Mouse (Mus musculus) limb, embryonic 14.5 days (tissue): ENCODE measurements around the gene Fgfr2. TPM values are rescaled to one million over a fixed set of nuclear protein-coding genes. Genes with fewer than 3 reads are reported as not detected.

Experiments used
- ATAC-seq: fragments of 200-750 bp; cut with Nextera tagmentation; 2 replicates; pipeline ENCODE4 v1.8.0; 2017; ENCODE audit warnings: low read depth, moderate number of reproducible peaks, moderate TSS enrichment; ENCODE audit not compliant: low FRiP score
- DNase-seq: peaks from one replicate; pipeline ENCODE4 v3.0.0-alpha.2; 2015; ENCODE audit warnings: low spot score
- H3K27ac ChIP-seq: fragments of 300-500 bp; sonication (generic); replicated peaks from 2 replicates; pipeline ENCODE4 v1.5.1; 2014; ENCODE audit warnings: low read depth, mild to moderate bottlenecking, low read length, moderate library complexity, mixed read lengths
- H3K27me3 ChIP-seq: fragments of 300-500 bp; sonication (generic); 2 replicates; pipeline ENCODE4 v1.6.1; 2014; ENCODE audit warnings: low read length, mixed read lengths; ENCODE audit not compliant: control insufficient read depth, insufficient read depth
- H3K36me3 ChIP-seq: fragments of 300-500 bp; sonication (generic); 2 replicates; pipeline ENCODE4 v1.6.1; 2014; ENCODE audit warnings: mild to moderate bottlenecking, low read length, moderate library complexity, mixed read lengths; ENCODE audit not compliant: control insufficient read depth, insufficient read depth
- H3K4me1 ChIP-seq: fragments of 300-500 bp; sonication (generic); 2 replicates; pipeline ENCODE4 v1.6.1; 2014; ENCODE audit warnings: antibody characterized with exemption, low read length, mixed read lengths; ENCODE audit not compliant: control insufficient read depth, insufficient read depth
- H3K4me2 ChIP-seq: fragments of 300-500 bp; sonication (generic); replicated peaks from 2 replicates; pipeline ENCODE4 v1.6.1; 2014; ENCODE audit warnings: low read depth, mild to moderate bottlenecking, low read length, moderate library complexity; ENCODE audit not compliant: severe bottlenecking
- H3K4me3 ChIP-seq: fragments of 300-500 bp; sonication (generic); replicated peaks from 2 replicates; pipeline ENCODE4 v1.5.1; 2014; ENCODE audit warnings: low read length
- H3K9ac ChIP-seq: fragments of 300-500 bp; sonication (generic); 2 replicates; pipeline ENCODE4 v1.6.1; 2014; ENCODE audit warnings: mild to moderate bottlenecking, low read depth, low read length, moderate library complexity; ENCODE audit not compliant: severe bottlenecking
- H3K9me3 ChIP-seq: fragments of 300-500 bp; sonication (generic); 2 replicates; pipeline ENCODE4 v1.6.1; 2016; ENCODE audit warnings: low read length; ENCODE audit not compliant: control insufficient read depth
- POLR2A ChIP-seq: fragments of 200-500 bp; IDR thresholded peaks from 2 replicates; pipeline ENCODE4 v1.8.0; 2012; ENCODE audit warnings: inconsistent platforms, mild to moderate bottlenecking, moderate library complexity, borderline replicate concordance; ENCODE audit not compliant: insufficient read depth, insufficient read length; ENCODE audit errors: extremely low read depth
- WGBS: fragments of 180-500 bp; shearing (Covaris S2); extraction: QIAGEN DNeasy Blood & Tissue Kit; methylation state at CpG from one replicate; pipeline ENCODE4 v1.1.7; 2014; 5-methylcytosine and 5-hydroxymethylcytosine counted together
- polyA plus RNA-seq, 2 experiments: library from polyadenylated mRNA; depleted of rRNA in 1 of 2; stranded (reverse) in 1 of 2; unstranded in 1 of 2; fragments of >200 nt; fragmentation: Nextera tagmentation in 1 of 2; extraction: Ambion mirVana in 1 of 2; gene quantifications; 2 replicates each; pipeline versions ENCODE4 v1.2.1 to v1.2.3; 2012 to 2014

Gene Fgfr2
- polyA plus RNA-seq, 2 experiments, result 131 to 133 TPM

DNA sequence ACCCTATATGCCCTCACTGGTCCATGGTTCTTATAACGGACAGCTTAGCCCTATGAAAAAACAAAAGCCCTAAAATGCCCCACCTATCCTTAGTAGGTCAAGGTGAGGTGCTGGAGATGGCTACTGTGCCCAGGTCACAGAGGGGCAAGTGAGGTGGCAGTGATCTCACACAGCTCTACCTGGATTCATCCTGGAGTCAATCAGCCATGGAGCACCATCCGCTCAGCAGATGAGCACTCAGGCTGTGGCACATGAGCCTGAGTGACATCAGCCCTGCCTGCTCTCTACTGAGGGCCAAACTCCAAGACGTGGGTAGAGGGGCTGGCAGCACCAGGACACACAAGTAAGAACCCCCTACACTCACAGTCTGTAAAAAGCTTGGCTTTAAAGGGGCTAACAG, 121.8 kb downstream of the Fgfr2 start:
- H3K4me2 ChIP-seq, result no peak overlapping the region
- no peak overlapping the region for H3K4me3 ChIP-seq
- H3K27ac ChIP-seq, result no peak overlapping the region
- WGBS, result 86% methylated on average over 3 of the region's 3 CpGs
- peaks cover 35% of the 10 kb centered on the region for H3K36me3 ChIP-seq
- H3K9ac ChIP-seq, result no peak overlapping the region
- H3K27me3 ChIP-seq, result no peaks in the 10 kb centered on the region
- no peaks in the 10 kb centered on the region for H3K9me3 ChIP-seq
- DNase-seq, result no peak
- H3K4me1 ChIP-seq, result peaks cover 5% of the 10 kb centered on the region; the same call in 1 of the 2 replicates
- no peak for TF ChIP-seq POLR2A
- no peak for ATAC-seq

DNA sequence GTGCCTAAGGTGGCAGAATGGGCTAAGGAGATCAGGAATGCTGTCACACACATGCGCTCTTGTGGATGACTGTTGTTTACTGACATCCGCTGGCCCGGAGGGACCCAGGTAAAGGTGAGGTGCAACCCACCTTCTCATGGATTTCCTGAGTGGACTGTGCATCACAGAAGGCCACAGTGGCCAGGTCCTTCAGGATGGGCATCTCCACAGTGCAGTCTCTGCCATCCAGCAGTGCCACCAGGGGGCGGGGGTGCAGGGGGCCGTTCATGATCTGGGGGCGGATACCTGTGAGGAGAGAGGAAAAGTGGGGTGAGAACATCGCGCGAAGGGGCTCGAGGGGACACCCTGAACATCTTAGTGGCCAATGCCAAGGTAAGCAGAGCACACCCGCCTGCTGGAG, 124.1 kb downstream of the Fgfr2 start:
- Histone ChIP-seq H3K36me3 (peaks cover 55% of the 10 kb centered on the region), H3K9me3 (no peaks in the 10 kb centered on the region), H3K9ac (no peak overlapping the region), H3K4me3 (no peak overlapping the region), H3K27me3 (no peaks in the 10 kb centered on the region), H3K4me1 (peaks cover 5% of the 10 kb centered on the region; the same call in 1 of the 2 replicates), H3K27ac (no peak overlapping the region), H3K4me2 (no peak overlapping the region)
- no peak for ATAC-seq
- WGBS, result 95% methylated on average over 11 of the region's 11 CpGs
- TF ChIP-seq POLR2A, result no peak
- DNase-seq, result no peak

DNA sequence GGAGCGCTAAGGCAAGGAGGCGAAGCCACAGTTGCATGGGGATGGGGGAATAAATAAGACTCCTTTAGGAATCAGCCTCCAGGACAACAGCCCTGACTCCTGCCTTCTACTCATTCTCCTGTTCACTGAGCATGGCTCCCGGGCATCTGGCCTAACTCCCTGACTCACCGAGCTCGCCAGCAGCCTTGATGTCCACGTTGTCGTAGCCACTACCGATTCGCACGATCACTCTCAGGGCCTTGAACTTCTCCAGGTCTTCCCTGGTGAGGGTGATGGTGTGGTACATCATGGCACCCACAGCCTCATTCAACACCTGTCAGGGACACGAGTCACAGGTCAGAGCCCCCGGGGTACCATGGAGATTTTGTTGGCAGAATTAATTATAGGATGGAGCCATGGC, 124.5 kb downstream of the Fgfr2 start:
- 95% methylated on average over 12 of the region's 12 CpGs for WGBS
- no peak overlapping the region for H3K27ac ChIP-seq
- peaks cover 5% of the 10 kb centered on the region; the same call in 1 of the 2 replicates for H3K4me1 ChIP-seq
- H3K36me3 ChIP-seq, result peaks cover 59% of the 10 kb centered on the region
- no peak overlapping the region for H3K4me2 ChIP-seq
- no peak overlapping the region for H3K9ac ChIP-seq
- no peaks in the 10 kb centered on the region for H3K9me3 ChIP-seq
- DNase-seq, result no peak
- no peak for ATAC-seq
- no peak overlapping the region for H3K4me3 ChIP-seq
- TF ChIP-seq POLR2A, result no peak
- H3K27me3 ChIP-seq, result no peaks in the 10 kb centered on the region

DNA sequence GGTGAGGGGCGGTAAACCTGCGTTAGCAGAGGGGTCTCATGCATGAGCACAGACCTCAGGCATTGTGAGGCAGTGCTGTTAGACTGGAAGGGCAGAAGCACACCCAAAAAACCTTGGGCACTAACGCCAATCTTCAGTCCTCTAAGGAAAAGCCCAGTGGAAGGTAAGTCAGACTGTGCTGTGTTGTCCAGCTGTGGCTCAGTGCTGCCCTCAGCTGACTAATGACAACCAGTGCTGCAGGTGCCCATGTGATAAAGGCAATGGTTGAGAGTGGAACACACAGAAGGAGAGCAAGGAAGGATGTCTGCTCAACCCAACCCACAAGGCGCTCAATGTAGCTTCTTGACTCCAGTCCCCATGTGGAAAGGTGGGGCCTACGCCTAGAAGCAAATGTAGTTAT, 126.8 kb downstream of the Fgfr2 start:
- DNase-seq (peak; percentile 12), ATAC-seq (no peak)
- H3K27me3 ChIP-seq, result no peaks in the 10 kb centered on the region
- H3K4me1 ChIP-seq, result no peaks in the 10 kb centered on the region
- no peak overlapping the region for H3K27ac ChIP-seq
- H3K36me3 ChIP-seq, result peaks cover 72% of the 10 kb centered on the region
- H3K9me3 ChIP-seq, result no peaks in the 10 kb centered on the region
- H3K4me2 ChIP-seq, result no peak overlapping the region
- no peak overlapping the region for H3K9ac ChIP-seq
- no peak overlapping the region for H3K4me3 ChIP-seq
- WGBS, result 85% methylated on average over 5 of the region's 5 CpGs
- no peak for TF ChIP-seq POLR2A

DNA sequence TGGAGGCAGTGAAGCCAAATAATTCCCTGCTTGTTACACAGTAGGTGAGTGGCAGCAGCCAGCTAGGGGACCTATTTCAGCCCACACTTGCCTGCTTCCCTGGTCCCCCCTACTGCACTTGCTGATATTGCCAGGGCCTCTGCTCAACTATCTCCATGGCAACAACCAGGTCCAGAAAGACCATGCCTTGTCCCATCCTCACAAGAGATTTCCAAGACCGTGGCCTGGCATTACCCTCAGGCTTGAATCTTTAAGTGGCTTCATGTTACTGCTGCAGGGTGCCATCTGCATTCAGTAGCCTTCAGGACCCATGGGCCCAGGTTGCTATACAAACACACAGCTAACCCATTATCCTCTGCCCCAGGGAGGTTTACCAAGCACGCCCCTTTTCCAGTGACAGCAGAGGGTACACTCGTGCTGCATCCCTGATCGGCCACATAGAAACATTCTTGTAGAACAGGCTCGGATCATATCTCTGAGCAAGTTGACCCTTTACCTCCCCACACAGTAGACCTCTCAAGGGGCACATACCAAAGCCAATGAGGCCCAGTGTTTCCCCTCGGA, 128.4 kb downstream of the Fgfr2 start:
- Histone ChIP-seq H3K36me3 (peaks cover 89% of the 10 kb centered on the region), H3K4me2 (no peak overlapping the region), H3K9ac (no peak overlapping the region), H3K27me3 (no peaks in the 10 kb centered on the region), H3K4me3 (no peak overlapping the region), H3K9me3 (no peaks in the 10 kb centered on the region), H3K27ac (no peak overlapping the region), H3K4me1 (no peaks in the 10 kb centered on the region)
- 84% methylated on average over 6 of the region's 6 CpGs for WGBS
- DNase-seq (no peak), ATAC-seq (no peak)
- TF ChIP-seq POLR2A, result no peak

DNA sequence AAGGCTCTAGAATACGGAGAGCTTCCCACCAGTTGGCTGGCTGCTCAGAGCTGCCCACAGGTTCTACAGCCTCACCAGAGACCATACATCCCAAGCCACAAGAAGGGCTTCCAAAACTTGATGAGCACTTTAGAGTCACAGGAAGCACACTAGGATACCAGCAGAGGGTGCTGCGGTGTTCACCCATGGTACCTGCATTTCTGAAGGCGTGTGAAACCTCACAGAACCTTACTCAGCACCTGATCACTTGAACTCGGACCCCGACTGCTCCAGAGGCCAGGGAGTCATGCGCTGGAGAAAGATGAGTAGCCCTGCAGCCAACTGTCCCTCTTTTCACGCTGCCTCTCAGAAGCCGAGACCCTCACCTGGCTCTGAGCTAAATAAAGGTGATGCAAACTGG, 129.0 kb downstream of the Fgfr2 start:
- no peak overlapping the region for H3K9ac ChIP-seq
- 89% methylated on average over 8 of the region's 8 CpGs for WGBS
- no peak for ATAC-seq
- no peak overlapping the region for H3K27ac ChIP-seq
- no peak for DNase-seq
- no peak for TF ChIP-seq POLR2A
- no peak overlapping the region for H3K4me2 ChIP-seq
- no peaks in the 10 kb centered on the region for H3K9me3 ChIP-seq
- no peaks in the 10 kb centered on the region for H3K4me1 ChIP-seq
- no peaks in the 10 kb centered on the region for H3K27me3 ChIP-seq
- H3K36me3 ChIP-seq, result peaks cover 91% of the 10 kb centered on the region
- H3K4me3 ChIP-seq, result no peak overlapping the region
